Mouse (Mus musculus): ENCODE results near the gene Borcs5. TPM values are rescaled to one million over a fixed set of nuclear protein-coding genes. Genes with fewer than 3 reads are reported as not detected.

Borcs5 gene
- total RNA-seq, 2 experiments from 2014 or later, result 11.3 to 14.0 TPM

Other genes starting within 250 kb of the Borcs5 start
- gene Bcl2l14, start 243.2 kb upstream of the Borcs5 start, total RNA-seq (2021), result not detected
- 10 to 100 TPM; 42.9 to 46.1 TPM for gene Lrp6, start 72.5 kb upstream of the Borcs5 start, total RNA-seq (2021)
- gene Mansc1, start 7.0 kb upstream of the Borcs5 start, total RNA-seq (2021), result 1 to 10 TPM; 1.3 TPM
- gene Dusp16, start 153.1 kb downstream of the Borcs5 start, total RNA-seq (2021), result 10 to 100 TPM; 13.3 to 17.4 TPM
- 1 to 10 TPM; 7.2 to 7.6 TPM for gene Crebl2, start 190.6 kb downstream of the Borcs5 start, total RNA-seq (2021)

Data from gastrocnemius, postnatal 25 days (tissue).